Mouse (Mus musculus): ENCODE results near the gene Plk5. TPM values are rescaled to one million over a fixed set of nuclear protein-coding genes. Genes with fewer than 3 reads are reported as not detected.
A peak's percentile ranks its signal among the peaks of the same experiment; 100 is the strongest.

Plk5 gene
- polyA plus RNA-seq, 1 experiment from 2014 or later, result 0.21 TPM

GRCm38 (mm10) chr10:80386735-80387471, 30.6 kb downstream of the Plk5 start:
- DNase-seq (ENCODE audit: low spot score), result peak; percentile 35

DNA sequence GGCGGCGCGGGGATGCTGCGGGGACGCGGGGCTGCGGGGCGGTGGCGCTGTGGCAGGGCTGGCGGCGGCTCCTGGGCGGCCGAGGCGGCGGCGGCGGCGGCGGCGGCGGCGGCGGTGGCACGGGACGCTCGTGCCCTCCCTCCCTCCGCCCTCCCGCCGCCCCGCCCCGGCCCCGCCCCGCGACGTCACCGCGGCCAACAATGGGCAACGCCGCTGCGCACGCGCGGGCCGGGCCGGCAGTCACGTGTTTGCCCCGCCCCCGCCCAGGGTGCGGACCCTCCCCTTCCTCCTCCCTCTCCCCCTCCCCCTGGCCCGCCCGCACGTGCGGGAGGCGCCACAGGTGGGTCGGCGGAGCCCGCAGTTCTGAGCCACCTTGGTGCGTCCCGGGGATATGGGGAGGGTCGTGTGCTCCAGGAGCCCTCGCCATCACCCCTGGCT, 31.3 kb downstream of the Plk5 start, which contains the start of gene Mex3d:
TSS of gene Mex3d (minus strand) at position 138 of the 438 bp plus-strand sequence.
- peak; percentile 93 for DNase-seq (ENCODE audit: low spot score)

DNA sequence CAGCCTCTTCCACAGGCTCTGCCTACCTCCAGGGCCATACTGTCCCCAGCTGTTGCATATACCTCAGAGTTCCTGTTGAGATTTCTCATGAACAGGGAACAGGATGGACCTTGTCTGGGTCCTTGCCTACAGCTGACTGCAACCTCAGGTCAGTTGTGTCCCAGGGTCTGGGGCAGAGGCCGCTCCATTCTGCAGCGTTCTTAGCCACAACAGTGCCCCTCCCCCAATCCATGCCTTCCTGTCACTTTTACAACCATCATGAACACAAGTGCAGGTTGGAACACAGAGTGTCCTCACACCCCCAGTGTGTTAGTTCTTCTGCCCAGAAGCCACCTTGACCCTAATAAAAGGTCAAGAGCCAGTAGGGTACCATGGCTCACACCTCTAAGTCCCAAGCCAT, 32.5 kb downstream of the Plk5 start:
- DNase-seq (ENCODE audit: low spot score), result no peak

DNA sequence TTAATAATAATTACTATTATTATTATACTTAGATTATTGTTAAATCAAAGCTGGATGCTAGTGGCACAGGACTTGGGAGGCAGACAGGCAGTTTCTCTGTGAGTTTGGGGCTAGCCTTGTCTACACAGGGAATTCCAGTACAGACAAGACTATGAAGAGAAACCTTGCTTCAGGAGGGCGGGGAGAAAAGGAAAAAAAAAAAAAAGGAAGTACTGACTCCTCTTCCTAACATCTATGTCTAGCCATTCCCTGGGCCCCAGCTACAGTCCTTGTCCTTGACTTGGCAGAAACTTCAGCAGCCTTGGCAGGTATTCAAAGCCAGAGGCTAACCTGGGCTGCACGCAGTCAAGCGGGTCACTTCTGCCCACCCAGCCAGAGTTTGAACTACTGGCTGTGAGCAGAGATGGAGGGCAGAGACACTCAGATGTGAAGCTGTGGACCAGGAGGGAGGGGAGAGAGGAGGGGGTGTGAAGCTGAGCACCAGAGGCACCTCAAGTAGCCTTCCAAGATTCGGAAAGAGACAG, 33.0 kb downstream of the Plk5 start:
- DNase-seq (ENCODE audit: low spot score), result no peak

GRCm38 (mm10) chr10:80390697-80391096, 34.4 kb downstream of the Plk5 start:
- DNase-seq (ENCODE audit: low spot score), result no peak

DNA sequence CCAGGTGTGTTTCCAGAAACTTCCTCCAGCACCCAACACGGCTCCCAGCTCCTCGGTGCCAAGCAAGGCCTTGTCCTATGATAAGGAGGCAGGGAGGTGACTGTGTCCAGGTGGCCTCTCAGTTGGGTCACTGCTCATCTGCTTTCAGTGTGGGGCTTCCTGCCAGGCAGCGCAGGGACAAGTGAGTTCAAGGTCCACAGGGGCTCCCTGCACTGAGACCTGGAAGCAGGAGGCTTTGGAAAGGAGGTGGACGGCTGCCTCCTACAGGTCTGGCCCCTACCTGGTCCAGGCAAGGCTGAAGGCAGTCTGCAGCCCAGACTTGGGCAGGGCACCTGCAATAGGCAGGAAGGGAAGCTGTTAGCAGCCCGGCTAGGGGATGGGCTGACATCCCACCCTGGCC, 36.4 kb downstream of the Plk5 start:
- no peak for DNase-seq (ENCODE audit: low spot score)

GRCm38 (mm10) chr10:80395025-80395627, 38.9 kb downstream of the Plk5 start:
- DNase-seq (ENCODE audit: low spot score), result no peak

DNA sequence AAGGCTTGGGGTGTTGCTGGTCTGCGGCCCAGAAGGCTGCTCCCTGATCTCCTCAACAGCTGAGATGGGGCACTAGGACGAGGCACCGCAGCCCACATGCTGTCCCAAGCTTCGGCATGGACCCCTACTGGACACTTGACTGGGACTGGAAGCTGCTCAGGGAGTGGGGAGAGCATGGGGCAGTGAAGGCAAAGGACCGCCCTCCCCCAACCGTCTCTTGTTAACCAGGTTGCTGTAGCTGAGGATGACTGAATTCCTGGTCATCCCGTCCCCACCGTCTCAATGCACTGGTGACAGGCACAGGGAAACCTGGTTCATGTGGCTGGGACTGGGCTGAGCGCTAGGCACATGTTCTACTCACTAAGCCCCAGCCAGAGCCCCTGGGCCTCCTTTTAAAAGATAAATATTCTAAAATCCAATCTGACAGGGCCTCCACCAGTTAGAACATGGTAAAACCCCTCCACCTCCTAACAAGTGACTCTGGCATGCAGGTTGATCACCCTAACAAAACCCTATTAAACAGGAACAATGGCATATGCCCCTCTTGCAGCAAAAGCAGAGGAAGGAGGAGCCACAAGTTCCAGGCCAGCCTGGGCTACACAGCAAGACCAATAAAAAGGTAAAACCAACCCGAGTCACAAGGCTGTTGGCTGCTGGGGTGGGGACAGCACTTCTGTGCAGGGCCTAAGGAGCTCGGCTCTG, 40.7 kb downstream of the Plk5 start:
- DNase-seq (ENCODE audit: low spot score), result no peak

DNA sequence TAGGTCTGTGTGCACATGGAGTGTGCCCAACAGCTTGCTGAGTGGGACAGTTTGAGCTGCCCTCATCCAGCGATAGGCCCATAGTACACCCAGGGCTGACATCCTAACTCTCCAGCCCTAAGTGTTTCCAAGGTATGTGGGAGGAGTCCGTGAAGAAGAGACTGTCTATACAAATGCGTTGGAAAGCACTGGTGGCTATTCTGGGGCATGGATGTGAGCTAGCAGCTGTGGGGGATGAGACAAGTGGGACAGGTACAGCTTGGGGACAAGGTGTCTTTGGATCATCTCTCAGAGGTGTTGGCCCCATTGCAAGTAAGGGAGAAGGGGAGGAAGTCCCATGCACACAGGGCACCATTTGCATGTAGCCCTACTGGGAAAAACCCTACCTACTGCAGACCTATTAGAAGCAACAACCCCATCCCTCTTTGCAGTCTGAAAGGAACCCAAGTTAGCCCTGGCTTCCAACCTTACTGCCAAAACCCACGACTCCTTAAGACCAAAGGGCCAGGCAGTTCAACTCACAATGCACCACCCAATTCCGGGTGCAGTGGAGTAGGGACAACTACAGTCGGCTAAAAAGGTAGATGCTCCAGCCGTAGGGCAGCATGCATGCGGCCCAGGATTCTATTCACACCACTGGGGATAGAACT, 41.4 kb downstream of the Plk5 start:
- DNase-seq (ENCODE audit: low spot score), result no peak

DNA sequence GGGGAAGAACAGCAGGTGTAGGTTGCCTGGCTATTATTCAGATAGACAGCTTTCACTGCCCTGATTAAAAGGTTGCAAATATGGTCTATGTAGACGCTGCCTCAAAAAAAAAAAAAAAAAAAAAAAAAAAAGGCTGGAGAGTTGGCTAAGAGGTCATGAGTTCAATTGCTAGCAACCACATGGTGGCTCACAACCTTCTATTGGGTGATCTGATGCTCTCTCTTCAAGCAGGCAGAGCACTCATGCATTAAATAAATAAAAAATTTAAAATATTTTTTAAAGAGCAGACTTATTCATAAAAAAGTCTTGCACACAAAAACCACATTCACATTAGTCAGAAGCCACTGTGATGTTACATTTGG, 41.9 kb downstream of the Plk5 start:
- no peak for DNase-seq (ENCODE audit: low spot score)

DNA sequence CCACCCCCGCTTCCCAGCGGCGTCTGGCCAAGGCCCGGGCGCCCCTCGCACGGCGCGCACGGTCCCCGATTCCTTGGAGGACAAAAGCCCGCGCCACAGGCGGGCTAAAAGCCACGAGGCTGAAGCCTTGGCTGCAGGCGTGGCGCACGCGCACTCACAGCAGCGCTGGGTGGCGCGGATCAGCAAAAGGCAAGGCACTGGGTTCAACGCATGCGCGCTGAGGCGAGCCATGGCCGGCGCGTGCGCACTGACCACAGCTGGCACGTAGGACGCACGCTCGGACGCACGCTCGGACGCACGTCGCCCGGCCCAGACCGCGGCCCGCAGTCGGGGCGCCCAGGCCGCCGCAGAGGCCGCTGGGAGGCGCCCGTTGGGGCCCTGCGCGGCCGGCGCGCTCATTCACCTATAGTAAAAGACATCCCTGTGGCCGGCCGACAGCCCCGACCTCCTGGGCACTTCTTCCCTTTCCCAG, 42.5 kb downstream of the Plk5 start:
- peak; percentile 97 for DNase-seq (ENCODE audit: low spot score)

DNA sequence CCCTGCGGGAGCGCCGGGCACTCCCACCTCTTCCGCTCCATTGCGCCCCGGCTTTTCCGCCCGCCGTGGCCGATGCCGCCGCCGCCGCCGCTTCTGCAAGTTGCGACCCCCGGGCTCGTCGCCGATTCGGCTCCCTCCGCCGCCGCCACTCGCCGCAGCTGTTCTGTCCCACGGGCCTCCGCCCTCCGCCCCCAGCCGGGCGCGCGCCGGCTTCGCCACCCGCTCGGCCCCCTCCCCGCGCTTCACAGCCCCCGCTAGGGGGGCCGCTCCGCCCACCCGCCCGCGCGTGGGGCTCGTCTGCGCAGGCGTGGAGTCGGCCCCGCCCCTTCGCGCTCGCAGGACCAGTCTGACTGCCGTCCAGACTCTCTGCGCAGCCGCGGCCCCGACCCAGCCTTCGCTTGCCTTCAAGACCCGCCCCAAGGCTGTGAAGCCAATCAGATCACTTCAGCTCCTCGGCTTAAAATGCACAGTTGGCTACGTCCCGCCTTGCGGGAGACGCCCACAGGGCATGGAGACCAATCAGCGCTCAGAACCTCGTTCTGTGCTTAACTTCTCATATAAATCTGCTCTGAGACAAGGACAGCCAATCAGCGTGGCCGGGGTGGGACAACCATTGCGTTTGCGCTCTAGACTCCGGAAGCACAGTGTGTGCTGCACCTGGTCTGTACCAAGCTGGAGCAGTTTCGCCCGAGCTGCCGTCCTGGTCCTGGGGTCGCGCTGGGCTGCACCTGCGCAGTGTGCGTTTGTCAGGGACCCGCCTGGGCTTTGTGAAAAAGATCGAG, 43.1 kb downstream of the Plk5 start, which contains the start of gene Mbd3:
TSS of gene Mbd3 (minus strand) at position 360 of the 782 bp plus-strand sequence.
- peak; percentile 100 for DNase-seq (ENCODE audit: low spot score)

DNA sequence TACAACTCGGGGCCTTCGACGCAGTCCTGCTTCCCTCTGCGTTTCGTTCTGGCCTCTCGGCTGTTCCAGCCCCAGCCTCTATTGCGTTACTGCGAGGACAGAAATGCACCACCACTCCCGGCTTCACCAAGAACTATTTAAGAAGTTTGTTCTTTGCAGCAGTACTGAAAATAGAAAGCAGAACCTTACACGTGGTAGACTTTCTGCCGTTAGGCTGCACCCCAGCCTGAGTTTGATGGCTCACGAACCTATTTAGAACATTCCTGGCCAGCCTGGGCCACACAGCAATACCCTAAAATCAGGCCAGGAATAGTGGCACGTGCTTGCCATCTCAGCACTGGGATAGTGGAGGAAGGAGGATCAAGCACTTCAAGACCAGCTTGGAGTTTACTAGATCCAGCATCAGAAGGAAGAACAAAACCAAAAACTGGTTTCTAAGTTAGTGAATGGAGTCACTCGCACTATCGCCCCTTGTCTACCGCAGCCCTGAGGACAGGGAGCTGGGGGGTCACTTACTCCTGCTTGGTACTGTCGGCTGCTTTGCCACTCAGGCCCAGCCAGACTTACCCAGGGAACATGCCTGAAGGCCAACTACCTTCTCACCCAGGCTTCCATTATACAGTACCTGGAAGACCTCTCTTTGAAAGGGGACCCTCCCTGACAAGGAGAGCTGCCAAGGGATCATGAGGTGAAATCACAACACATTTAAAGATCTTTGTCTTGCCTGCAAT, 43.9 kb downstream of the Plk5 start:
- DNase-seq (ENCODE audit: low spot score), result no peak

DNA sequence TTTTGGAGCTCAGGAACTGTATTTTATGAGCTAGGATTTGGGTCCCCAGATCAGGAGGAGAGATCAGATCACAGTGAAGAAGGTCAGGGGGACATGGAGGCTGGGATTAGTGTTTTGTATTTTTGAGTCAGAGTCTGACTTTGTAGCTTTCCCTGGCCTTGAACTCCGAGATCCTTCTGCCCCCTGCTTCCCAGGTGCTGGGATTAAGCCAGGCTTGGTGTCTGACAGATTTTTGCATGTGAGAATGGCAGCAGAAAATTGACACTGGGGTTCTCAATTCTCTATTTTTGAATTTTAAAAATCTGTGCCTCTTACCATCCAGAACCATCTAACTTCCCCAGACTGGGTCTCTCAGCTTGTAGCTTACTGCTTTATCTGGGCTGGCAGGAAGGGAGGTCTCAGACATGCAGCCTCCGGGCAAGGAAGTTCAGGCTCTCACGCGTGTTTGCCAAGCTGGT, 44.5 kb downstream of the Plk5 start:
- DNase-seq (ENCODE audit: low spot score), result no peak

DNA sequence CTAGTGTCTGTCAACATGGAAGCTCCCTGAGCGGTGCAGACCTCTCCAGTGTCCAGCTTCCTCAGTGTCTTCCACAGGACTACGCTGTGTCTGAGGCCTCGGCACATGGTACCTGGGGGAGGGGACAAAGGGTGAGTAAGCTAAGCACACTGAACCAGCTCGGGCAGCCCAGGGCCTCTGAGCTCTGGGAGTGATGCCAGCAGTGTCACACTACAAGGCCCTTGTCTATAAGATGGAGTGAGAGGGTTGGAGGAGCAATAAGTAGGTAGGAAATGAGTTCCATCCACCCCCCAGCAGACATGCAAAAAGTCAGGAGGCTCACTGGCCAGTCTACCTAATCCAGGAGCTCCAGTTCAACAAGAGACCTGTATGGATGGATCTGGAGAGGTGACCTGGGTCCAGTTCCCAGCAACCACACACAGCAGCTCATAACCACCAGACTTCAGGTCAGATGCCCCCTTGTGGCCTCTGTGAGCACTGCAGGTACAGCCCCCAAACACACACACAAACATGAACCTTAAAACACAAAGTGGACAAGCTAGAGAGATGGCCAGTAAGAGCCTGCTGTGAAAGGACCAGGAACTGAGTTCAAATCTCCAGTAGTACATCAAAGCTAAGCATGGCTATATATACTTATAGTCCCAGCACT, 46.9 kb downstream of the Plk5 start:
- DNase-seq (ENCODE audit: low spot score), result peak; percentile 49

DNA sequence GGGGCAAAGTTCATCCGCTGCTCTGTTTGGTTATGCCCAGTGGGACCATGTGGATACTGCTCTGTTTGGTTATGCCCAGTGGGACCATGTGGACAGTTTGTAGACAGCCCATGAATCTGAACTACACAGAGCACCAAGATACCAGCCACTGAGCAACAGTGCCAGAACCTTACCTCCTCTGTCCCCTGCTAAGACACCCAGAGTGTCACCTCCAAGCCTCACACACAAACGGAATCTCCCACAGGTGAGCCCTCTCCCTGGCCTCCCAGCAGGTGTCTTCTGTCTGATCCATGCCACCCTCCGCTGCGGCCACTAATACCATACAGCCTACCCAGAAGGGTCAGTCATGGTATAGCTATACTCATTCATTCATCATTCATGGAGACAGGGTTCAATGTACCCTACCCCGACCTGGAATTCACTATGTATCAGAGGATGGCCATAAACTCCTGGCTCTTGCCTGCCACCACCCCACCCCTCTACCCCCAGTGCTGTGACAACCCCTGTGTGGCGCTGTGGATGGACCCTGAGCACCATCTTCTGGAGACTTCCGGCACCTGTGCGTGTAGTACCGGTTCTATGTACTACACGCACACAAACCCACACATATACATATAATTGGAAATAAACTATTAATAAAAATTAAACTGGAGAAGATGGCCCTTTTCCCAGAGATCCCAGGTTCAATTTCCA, 49.4 kb downstream of the Plk5 start:
- DNase-seq (ENCODE audit: low spot score), result peak; percentile 32

DNA sequence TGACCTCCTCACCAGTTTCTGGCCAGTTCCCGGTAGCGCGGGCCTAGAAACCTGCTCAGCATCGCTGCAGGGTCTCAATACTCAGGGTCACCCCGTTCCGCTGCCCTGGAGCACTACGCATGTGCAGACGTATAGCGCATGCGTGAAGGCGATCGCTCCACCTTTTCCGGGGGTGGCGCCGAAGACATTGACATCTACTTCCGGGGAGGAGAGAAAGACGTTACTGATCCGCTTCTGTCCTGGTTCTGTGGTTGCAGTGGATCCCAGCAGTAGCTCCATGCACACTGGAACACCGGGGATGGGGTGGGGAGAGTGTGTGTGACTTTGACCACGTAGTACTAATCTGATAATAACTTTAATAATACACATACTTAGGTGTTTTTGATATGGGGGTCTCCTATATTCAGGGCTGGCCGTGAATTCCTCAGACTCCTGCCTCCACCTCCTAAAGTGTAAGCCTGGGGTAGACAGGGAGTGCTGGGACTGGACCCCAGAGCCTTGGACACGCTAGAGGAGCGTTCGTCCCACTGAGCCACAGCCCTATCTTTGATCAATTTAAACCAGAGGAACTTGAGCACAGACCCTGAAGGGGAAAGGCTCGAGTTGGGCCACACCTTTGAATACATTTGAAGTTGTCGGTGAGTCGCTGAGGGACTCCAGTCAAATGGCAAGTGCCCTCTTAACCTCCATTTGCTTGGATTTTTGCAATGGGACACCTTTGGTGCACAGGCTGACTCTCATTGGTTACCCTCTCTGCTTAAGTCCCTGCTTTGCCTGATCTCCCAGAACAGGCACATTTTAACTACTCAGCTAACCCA, 50.6 kb downstream of the Plk5 start, which contains the start of gene Uqcr11:
TSS of gene Uqcr11 (minus strand) at position 147 of the 818 bp plus-strand sequence.
- peak; percentile 94 for DNase-seq (ENCODE audit: low spot score)

DNA sequence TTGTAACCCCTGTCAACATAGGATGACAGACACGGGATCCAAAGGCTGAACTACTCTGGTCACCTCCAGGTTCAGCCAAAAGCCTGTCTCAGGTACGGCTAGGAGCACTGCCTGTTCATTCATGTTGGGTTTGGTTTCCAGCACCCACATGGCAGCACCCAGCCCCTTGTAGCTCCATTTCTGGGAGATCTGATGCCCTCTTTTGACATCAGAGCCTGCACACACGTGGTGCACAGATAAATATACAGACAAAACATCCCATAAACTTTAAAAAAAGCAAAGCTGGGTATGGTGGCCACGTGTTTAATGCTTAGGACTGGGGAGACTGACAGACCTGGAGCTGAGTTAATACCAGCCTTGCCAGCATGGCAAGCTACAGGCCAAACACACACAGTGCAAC, 51.7 kb downstream of the Plk5 start:
- DNase-seq (ENCODE audit: low spot score), result no peak
